Mouse (Mus musculus): ENCODE measurements at regions not wholly inside any gene's neighbourhood (a gene's known extent, or its start where the extent isn't known, plus 50 kb on each side); places are given as distances from the start of the nearest gene placed in this dataset.

DNA sequence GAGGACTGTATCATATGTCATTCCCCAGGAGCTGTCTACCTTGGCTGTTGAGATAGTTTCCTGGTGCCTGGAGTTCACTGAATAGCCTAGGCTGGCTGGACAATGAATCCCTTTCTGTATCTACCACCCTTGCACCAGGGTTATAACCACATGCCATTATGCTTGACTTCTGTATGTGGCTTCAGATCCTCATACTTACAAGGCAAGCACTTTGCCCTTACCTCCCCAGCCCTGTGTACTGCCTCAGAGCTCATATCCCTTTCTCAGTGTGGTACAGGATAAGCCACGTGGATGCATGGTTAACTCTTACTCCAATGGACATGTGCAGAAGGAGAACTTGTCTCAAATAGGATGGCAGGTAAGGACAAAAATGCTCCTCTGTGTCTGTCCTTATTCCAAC lies 291.3 kb upstream of the Klf4 start:
- no peak overlapping the region for H3K27ac ChIP-seq (ENCODE audit: low read depth, low read length)
- no peak overlapping the region for H3K4me2 ChIP-seq (ENCODE audit: low read length)
- no peaks in the 10 kb centered on the region for H3K36me3 ChIP-seq (ENCODE audit: control insufficient read depth, insufficient read depth, low read length)
- no peak overlapping the region for H3K4me3 ChIP-seq (ENCODE audit: low read length)
- WGBS = 81% methylated on average over 1 of the region's 1 CpGs
- no peaks in the 10 kb centered on the region for H3K9me3 ChIP-seq (ENCODE audit: control insufficient read depth, low read length)
- H3K27me3 ChIP-seq (replicated peaks; ENCODE audit: control insufficient read depth, insufficient read depth, low read length) = no peaks in the 10 kb centered on the region
- no peak overlapping the region for H3K9ac ChIP-seq (ENCODE audit: low read depth, low read length)
- ATAC-seq = no peak
- H3K4me1 ChIP-seq (ENCODE audit: control insufficient read depth, insufficient read depth, low read depth, low read length) = no peaks in the 10 kb centered on the region

DNA sequence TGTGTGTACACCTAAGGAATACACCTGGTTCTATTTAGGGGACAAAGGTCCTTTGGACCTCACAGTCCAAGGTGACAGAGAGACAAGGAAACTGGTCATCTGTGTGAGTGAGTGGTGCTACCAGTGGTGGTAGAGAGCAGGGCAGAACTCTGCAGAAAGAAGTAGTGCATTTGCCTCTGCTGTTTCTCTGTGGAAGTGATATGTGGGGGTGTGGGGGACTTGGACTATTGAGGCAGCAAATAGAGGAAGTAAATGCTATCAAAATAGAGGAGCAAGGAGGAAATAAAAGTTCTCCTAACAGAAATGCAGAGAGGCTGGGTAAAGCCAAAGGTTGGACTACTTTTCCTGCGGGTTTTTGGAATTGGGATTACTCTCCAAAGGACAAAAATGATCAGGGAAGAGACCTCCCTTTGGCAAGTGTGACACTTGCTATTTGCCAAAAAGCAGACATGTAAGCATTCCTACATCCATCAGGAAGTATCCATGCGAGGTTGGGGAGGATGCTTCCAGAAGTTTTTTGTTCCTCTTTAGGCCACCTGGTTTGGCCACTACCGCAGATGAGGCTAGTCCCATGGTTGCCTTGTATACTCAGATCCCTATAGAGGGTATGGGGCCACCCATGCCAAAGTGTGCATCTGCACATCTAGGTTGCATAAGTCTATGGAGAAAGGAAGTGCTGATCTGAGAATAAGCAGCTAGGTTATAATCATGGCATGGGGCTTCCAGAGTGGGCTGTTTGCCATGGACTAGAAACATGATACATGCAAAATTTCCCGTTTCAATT lies 285.0 kb upstream of the Klf4 start:
- H3K4me2 ChIP-seq (ENCODE audit: low read length) = no peak overlapping the region
- H3K36me3 ChIP-seq (ENCODE audit: control insufficient read depth, insufficient read depth, low read length) = no peaks in the 10 kb centered on the region
- H3K4me1 ChIP-seq (ENCODE audit: control insufficient read depth, insufficient read depth, low read depth, low read length) = no peaks in the 10 kb centered on the region
- no peak overlapping the region for H3K4me3 ChIP-seq (ENCODE audit: low read length)
- no peaks in the 10 kb centered on the region for H3K9me3 ChIP-seq (ENCODE audit: control insufficient read depth, low read length)
- H3K27ac ChIP-seq (ENCODE audit: low read depth, low read length) = no peak overlapping the region
- WGBS = 87% methylated on average over 4 of the region's 4 CpGs
- H3K27me3 ChIP-seq (replicated peaks; ENCODE audit: control insufficient read depth, insufficient read depth, low read length) = no peaks in the 10 kb centered on the region
- no peak overlapping the region for H3K9ac ChIP-seq (ENCODE audit: low read depth, low read length)
- no peak for ATAC-seq

DNA sequence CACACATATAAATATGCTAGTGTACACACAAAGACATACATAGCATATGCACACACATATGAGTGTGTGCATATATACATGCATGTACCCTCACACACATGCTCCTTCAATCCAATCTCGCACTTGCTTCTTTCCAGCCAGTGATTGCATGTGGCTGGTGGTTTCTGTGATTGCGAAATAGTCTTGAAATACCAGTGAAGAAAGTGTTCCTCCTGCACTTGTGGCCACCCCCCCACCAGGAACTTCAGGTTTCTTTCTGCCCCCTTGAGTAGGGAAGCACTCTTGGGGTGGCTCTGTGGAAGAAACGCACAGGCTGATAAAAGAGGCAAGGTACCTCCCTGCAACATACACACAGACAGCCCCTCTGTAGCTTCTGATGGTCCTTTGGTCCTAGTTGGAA lies 283.6 kb upstream of the Klf4 start:
- H3K36me3 ChIP-seq (ENCODE audit: control insufficient read depth, insufficient read depth, low read length) = no peaks in the 10 kb centered on the region
- H3K27me3 ChIP-seq (replicated peaks; ENCODE audit: control insufficient read depth, insufficient read depth, low read length) = no peaks in the 10 kb centered on the region
- no peaks in the 10 kb centered on the region for H3K4me1 ChIP-seq (ENCODE audit: control insufficient read depth, insufficient read depth, low read depth, low read length)
- 96% methylated on average over 3 of the region's 3 CpGs for WGBS
- H3K27ac ChIP-seq (ENCODE audit: low read depth, low read length) = no peak overlapping the region
- no peaks in the 10 kb centered on the region for H3K9me3 ChIP-seq (ENCODE audit: control insufficient read depth, low read length)
- H3K9ac ChIP-seq (ENCODE audit: low read depth, low read length) = no peak overlapping the region
- H3K4me3 ChIP-seq (ENCODE audit: low read length) = no peak overlapping the region
- H3K4me2 ChIP-seq (ENCODE audit: low read length) = no peak overlapping the region
- no peak for ATAC-seq

DNA sequence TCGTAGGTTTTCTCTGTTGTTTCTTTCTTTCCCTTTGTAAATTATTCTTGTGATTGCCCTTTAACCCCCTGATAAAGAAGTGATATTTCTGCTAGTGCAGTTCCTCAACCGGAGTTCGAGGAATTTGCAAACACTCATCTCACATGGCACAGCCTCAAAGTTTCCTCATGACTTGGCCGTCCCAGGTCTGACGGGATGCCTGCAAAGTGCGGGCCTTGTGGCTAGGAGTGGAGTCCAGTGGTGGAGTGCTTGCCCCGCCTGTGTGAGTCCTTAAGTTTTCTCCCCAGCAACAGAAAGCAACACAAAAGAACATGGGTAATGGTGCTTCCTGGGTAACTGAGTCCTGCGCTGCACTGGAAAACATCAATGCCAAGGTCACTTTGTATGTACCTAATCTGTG lies 280.6 kb upstream of the Klf4 start:
- Histone ChIP-seq H3K27ac (ENCODE audit: low read depth, low read length) (no peak overlapping the region), H3K9me3 (ENCODE audit: control insufficient read depth, low read length) (no peaks in the 10 kb centered on the region), H3K36me3 (ENCODE audit: control insufficient read depth, insufficient read depth, low read length) (no peaks in the 10 kb centered on the region), H3K9ac (ENCODE audit: low read depth, low read length) (no peak overlapping the region), H3K4me3 (ENCODE audit: low read length) (no peak overlapping the region), H3K4me1 (ENCODE audit: control insufficient read depth, insufficient read depth, low read depth, low read length) (no peaks in the 10 kb centered on the region), H3K27me3 (replicated peaks; ENCODE audit: control insufficient read depth, insufficient read depth, low read length) (no peaks in the 10 kb centered on the region), H3K4me2 (ENCODE audit: low read length) (no peak overlapping the region)
- no peak for ATAC-seq
- WGBS = 91% methylated on average over 8 of the region's 8 CpGs

DNA sequence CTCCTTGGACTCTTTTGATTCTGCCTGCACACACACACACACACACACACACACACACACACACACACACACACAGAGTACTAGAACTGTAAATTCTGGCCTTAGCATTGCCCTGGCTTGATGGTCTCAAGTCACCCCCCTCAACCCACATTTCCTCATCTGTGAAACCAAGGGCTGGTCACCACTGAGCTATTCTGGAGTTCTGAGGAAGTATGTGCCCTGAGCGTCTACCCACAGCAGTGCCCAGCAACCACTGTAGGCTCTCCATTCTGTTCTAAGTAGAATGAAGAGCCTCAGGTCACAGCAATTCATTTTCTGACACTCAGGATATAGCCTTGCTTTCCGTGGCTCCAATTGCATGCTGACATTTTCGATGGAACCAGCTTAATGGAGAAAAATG lies 279.4 kb upstream of the Klf4 start:
- Histone ChIP-seq H3K4me3 (ENCODE audit: low read length) (no peak overlapping the region), H3K9ac (ENCODE audit: low read depth, low read length) (no peak overlapping the region), H3K27me3 (replicated peaks; ENCODE audit: control insufficient read depth, insufficient read depth, low read length) (no peaks in the 10 kb centered on the region), H3K27ac (ENCODE audit: low read depth, low read length) (no peak overlapping the region), H3K4me1 (ENCODE audit: control insufficient read depth, insufficient read depth, low read depth, low read length) (no peaks in the 10 kb centered on the region), H3K4me2 (ENCODE audit: low read length) (no peak overlapping the region), H3K36me3 (ENCODE audit: control insufficient read depth, insufficient read depth, low read length) (no peaks in the 10 kb centered on the region), H3K9me3 (ENCODE audit: control insufficient read depth, low read length) (no peaks in the 10 kb centered on the region)
- peak; percentile 42 for ATAC-seq
- WGBS = 64% methylated on average over 3 of the region's 3 CpGs

DNA sequence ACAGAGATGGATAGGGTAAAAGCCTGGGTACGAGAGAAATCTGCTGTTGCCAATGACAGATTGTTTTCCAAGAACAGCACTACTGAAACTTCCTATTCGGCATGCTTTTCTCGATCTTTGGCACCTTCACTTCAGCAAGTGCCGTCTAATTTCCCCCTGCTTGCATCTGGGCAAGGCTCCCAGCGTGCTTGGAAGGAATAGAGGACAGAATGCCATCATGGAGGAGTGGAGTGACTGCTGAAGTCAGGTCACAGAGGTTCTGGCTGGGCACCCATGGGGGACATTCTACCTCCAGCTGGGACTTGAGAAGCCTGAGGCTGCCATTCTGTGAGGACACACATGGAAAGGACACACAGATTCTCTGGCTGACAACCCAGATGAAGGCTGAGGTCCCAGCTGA lies 276.2 kb upstream of the Klf4 start:
- no peaks in the 10 kb centered on the region for H3K36me3 ChIP-seq (ENCODE audit: control insufficient read depth, insufficient read depth, low read length)
- no peak overlapping the region for H3K9ac ChIP-seq (ENCODE audit: low read depth, low read length)
- H3K4me3 ChIP-seq (ENCODE audit: low read length) = no peak overlapping the region
- ATAC-seq = no peak
- no peaks in the 10 kb centered on the region for H3K4me1 ChIP-seq (ENCODE audit: control insufficient read depth, insufficient read depth, low read depth, low read length)
- WGBS = 72% methylated on average over 5 of the region's 5 CpGs
- H3K27me3 ChIP-seq (replicated peaks; ENCODE audit: control insufficient read depth, insufficient read depth, low read length) = no peaks in the 10 kb centered on the region
- H3K4me2 ChIP-seq (ENCODE audit: low read length) = no peak overlapping the region
- no peaks in the 10 kb centered on the region for H3K9me3 ChIP-seq (ENCODE audit: control insufficient read depth, low read length)
- no peak overlapping the region for H3K27ac ChIP-seq (ENCODE audit: low read depth, low read length)

DNA sequence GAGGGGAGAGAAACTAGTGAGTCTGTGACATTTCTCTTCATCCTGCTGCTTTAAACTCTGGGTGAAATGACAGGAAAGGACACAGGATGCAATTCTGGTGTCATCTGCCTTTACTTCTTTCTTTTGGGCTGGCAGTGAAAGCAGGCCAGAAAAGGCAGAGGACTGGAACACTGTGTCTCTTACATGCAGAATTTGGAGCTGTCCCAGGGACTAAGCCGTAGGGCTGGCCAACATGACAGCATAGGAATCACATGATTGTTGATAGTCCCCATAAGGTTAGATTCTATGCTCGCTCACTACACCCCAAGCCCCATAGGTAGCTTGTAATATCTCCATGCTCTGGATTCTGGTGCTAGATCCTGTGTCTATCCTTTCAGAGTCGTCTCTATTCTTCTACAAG lies 274.5 kb upstream of the Klf4 start:
- Histone ChIP-seq H3K36me3 (ENCODE audit: control insufficient read depth, insufficient read depth, low read length) (no peaks in the 10 kb centered on the region), H3K4me2 (ENCODE audit: low read length) (no peak overlapping the region), H3K27me3 (replicated peaks; ENCODE audit: control insufficient read depth, insufficient read depth, low read length) (no peaks in the 10 kb centered on the region), H3K4me1 (ENCODE audit: control insufficient read depth, insufficient read depth, low read depth, low read length) (no peaks in the 10 kb centered on the region), H3K9me3 (ENCODE audit: control insufficient read depth, low read length) (no peaks in the 10 kb centered on the region), H3K9ac (ENCODE audit: low read depth, low read length) (no peak overlapping the region), H3K4me3 (ENCODE audit: low read length) (no peak overlapping the region), H3K27ac (ENCODE audit: low read depth, low read length) (no peak overlapping the region)
- WGBS = 91% methylated on average over 3 of the region's 3 CpGs
- ATAC-seq = no peak

DNA sequence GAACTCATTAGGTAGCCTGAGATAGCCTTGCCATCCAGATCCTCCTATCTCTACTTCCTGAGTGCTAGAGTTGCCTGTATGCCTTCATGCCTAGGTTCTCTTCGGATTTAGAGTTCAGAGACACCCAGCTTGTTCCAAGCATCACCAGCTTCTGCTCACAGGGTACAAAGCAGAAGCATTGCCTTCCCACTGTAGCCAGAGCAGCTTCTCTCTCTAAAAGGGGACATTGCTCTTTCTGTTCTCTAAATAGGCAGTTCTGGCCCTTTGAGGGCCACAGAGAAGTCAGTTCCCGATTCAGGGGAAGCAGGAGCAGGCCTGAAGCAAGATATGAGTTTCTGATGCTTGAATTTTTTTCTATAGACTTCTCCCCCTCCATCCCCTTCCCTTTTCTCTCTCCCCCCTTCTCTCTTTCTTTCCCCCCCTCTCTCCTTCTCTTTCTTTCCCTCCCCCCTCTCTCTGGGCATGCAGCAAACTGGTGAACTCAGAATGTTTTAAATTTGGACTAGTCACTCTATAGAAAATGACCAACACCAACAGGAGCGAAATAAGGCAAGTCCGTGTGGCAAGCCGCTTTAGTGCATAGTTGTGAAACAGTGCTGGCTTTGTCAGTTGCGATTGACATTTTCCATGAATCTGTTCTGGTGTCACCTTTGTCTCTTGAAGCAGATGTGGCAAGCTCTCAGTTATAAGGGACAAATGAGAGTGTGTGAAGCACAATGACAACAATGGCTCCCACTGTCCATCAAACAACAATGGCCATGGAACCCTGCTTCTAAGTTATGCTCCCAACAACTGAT lies 273.2 kb upstream of the Klf4 start:
- WGBS = 65% methylated on average over 6 of the region's 6 CpGs

DNA sequence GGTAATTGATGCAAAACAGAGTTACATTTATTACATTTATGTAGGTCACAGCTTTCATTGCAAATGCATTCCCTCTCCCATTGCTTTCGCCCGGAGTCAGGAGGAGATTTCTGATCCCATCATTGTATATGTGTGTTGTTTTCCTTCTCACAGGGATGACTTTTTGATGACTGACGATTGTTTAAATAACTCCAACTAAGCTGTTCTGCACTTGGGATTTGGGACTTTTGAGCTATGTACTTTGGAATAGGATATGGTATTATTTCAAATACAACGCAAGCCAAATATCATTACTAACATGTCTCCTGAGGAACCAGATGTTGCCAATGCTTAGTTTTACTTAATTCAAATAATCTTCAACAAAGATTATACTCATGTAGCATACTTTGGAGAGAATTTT lies 269.8 kb upstream of the Klf4 start:
- no peak for ATAC-seq
- H3K9ac ChIP-seq (ENCODE audit: low read depth, low read length) = no peak overlapping the region
- no peaks in the 10 kb centered on the region for H3K27me3 ChIP-seq (replicated peaks; ENCODE audit: control insufficient read depth, insufficient read depth, low read length)
- no peaks in the 10 kb centered on the region for H3K36me3 ChIP-seq (ENCODE audit: control insufficient read depth, insufficient read depth, low read length)
- H3K4me2 ChIP-seq (ENCODE audit: low read length) = no peak overlapping the region
- H3K27ac ChIP-seq (ENCODE audit: low read depth, low read length) = no peak overlapping the region
- no peaks in the 10 kb centered on the region for H3K9me3 ChIP-seq (ENCODE audit: control insufficient read depth, low read length)
- H3K4me1 ChIP-seq (ENCODE audit: control insufficient read depth, insufficient read depth, low read depth, low read length) = no peaks in the 10 kb centered on the region
- WGBS = 71% methylated on average over 4 of the region's 4 CpGs
- H3K4me3 ChIP-seq (ENCODE audit: low read length) = no peak overlapping the region

More for the DNA sequence above, 273.2 kb upstream of the Klf4 start:
- Histone ChIP-seq H3K27ac (ENCODE audit: low read depth, low read length) (no peak overlapping the region), H3K9ac (ENCODE audit: low read depth, low read length) (no peak overlapping the region), H3K4me2 (ENCODE audit: low read length) (no peak overlapping the region), H3K9me3 (ENCODE audit: control insufficient read depth, low read length) (no peaks in the 10 kb centered on the region), H3K36me3 (ENCODE audit: control insufficient read depth, insufficient read depth, low read length) (no peaks in the 10 kb centered on the region), H3K4me3 (ENCODE audit: low read length) (no peak overlapping the region), H3K27me3 (replicated peaks; ENCODE audit: control insufficient read depth, insufficient read depth, low read length) (no peaks in the 10 kb centered on the region), H3K4me1 (ENCODE audit: control insufficient read depth, insufficient read depth, low read depth, low read length) (no peaks in the 10 kb centered on the region)
- no peak for ATAC-seq

All from hindbrain, embryonic 16.5 days (tissue).